Mouse (Mus musculus): Measurements from ENCODE around the gene Prh1.
"Not testable (repeated sequence)": the region's sequence is repeated elsewhere in the genome, so short reads cannot be mapped to it uniquely, and the experiment has no call there.

The Prh1 gene

GRCm38 (mm10) chr6:132569509-132569908, at the start of gene Prh1:
Prh1 (plus strand) TSS chr6:132569809.
- not testable (repeated sequence) for DNase-seq

DNA sequence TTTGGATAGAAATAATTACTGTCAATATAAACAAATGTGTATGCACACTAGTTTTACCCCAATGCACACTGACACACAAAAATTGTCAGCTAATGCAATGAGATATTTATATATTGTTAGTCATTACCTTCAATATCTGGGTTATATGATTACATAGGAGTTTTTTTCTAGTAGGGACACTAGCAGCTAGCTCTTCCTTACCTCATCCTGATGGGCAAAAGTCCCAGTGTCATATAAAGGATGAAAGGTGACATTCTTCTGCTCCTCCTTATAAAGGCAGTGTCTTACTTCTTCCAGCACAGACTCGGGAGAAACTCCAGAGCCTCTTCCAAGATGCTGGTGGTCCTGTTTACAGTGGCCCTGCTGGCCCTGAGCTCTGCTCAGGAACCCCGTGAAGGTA, 26.0 kb downstream of the Prh1 start, which contains the start of gene Prp2:
Prp2 (plus strand) TSS at position 301 of the 400 bp plus-strand sequence.
- not testable (repeated sequence) for DNase-seq

Measured in kidney, adult 8-10 months (tissue).